Mouse (Mus musculus): Measurements from ENCODE around the gene Tenm4. TPM values are rescaled to one million over a fixed set of nuclear protein-coding genes. Genes with fewer than 3 reads are reported as not detected.

Gene Tenm4
- polyA plus RNA-seq, 1 experiment from 2014 or later = 45.6 TPM

GRCm38 (mm10) chr7:96494057-96494456 lies 323.0 kb downstream of the Tenm4 start:
- peaks cover 3% of the 10 kb centered on the region; the same call in 1 of the 2 replicates for H3K4me1 ChIP-seq
- no peaks in the 10 kb centered on the region for H3K9me3 ChIP-seq
- H3K36me3 ChIP-seq = no peaks in the 10 kb centered on the region; the same call in 1 of the 2 replicates
- no peak overlapping the region for H3K4me3 ChIP-seq
- H3K27me3 ChIP-seq = no peaks in the 10 kb centered on the region
- H3K4me2 ChIP-seq = no peak overlapping the region
- no peak; the same call in 1 of the 2 replicates for ATAC-seq (ENCODE audit: insufficient number of reproducible peaks, insufficient read depth, low FRiP score, low TSS enrichment, low read depth)
- no peak overlapping the region for H3K9ac ChIP-seq
- no peak overlapping the region for H3K27ac ChIP-seq
- 78% methylated on average over 16 of the region's 16 CpGs for WGBS

GRCm38 (mm10) chr7:96500108-96500507 lies 329.1 kb downstream of the Tenm4 start:
- Histone ChIP-seq H3K9ac (no peak overlapping the region), H3K4me3 (no peak overlapping the region), H3K9me3 (no peaks in the 10 kb centered on the region), H3K4me1 (peaks cover 20% of the 10 kb centered on the region), H3K27ac (no peak overlapping the region), H3K4me2 (no peak overlapping the region), H3K27me3 (no peaks in the 10 kb centered on the region), H3K36me3 (no peaks in the 10 kb centered on the region; the same call in 1 of the 2 replicates)
- no peak for ATAC-seq (ENCODE audit: insufficient number of reproducible peaks, insufficient read depth, low FRiP score, low TSS enrichment, low read depth)
- 83% methylated on average over 5 of the region's 5 CpGs for WGBS

GRCm38 (mm10) chr7:96500797-96501196 lies 329.8 kb downstream of the Tenm4 start:
- no peak overlapping the region for H3K4me2 ChIP-seq
- no peaks in the 10 kb centered on the region for H3K27me3 ChIP-seq
- WGBS = 82% methylated on average over 4 of the region's 4 CpGs
- peaks cover 20% of the 10 kb centered on the region for H3K4me1 ChIP-seq
- ATAC-seq (ENCODE audit: insufficient number of reproducible peaks, insufficient read depth, low FRiP score, low TSS enrichment, low read depth) = no peak
- H3K36me3 ChIP-seq = no peaks in the 10 kb centered on the region; the same call in 1 of the 2 replicates
- no peaks in the 10 kb centered on the region for H3K9me3 ChIP-seq
- H3K27ac ChIP-seq = no peak overlapping the region
- no peak overlapping the region for H3K9ac ChIP-seq
- H3K4me3 ChIP-seq = no peak overlapping the region

- 59% methylated on average over 11 of the region's 11 CpGs for WGBS
- no peaks in the 10 kb centered on the region for H3K27me3 ChIP-seq
- peaks cover 20% of the 10 kb centered on the region for H3K4me1 ChIP-seq
- H3K36me3 ChIP-seq = no peaks in the 10 kb centered on the region
- H3K4me2 ChIP-seq = no peak overlapping the region
- ATAC-seq (ENCODE audit: insufficient number of reproducible peaks, insufficient read depth, low FRiP score, low TSS enrichment, low read depth) = no peak
- H3K27ac ChIP-seq = 0 out of 2 replicates have a peak overlapping the region, but pooled peaks have one; percentile 11
- H3K9me3 ChIP-seq = no peaks in the 10 kb centered on the region
- no peak overlapping the region for H3K4me3 ChIP-seq
- no peak overlapping the region for H3K9ac ChIP-seq
Observed at GRCm38 (mm10) chr7:96502321-96502973, 331.4 kb downstream of the Tenm4 start.

GRCm38 (mm10) chr7:96505538-96505937 lies 334.5 kb downstream of the Tenm4 start:
- Histone ChIP-seq H3K9me3 (no peaks in the 10 kb centered on the region), H3K27ac (no peak overlapping the region)
- ATAC-seq (ENCODE audit: insufficient number of reproducible peaks, insufficient read depth, low FRiP score, low TSS enrichment, low read depth) = no peak

GRCm38 (mm10) chr7:96507046-96507445 lies 336.0 kb downstream of the Tenm4 start:
- H3K9me3 ChIP-seq = no peaks in the 10 kb centered on the region
- no peak overlapping the region for H3K4me3 ChIP-seq
- peaks cover 36% of the 10 kb centered on the region for H3K4me1 ChIP-seq
- H3K27ac ChIP-seq = no peak overlapping the region
- H3K4me2 ChIP-seq = no peak overlapping the region
- H3K9ac ChIP-seq = no peak overlapping the region
- WGBS = 70% methylated on average over 8 of the region's 8 CpGs
- no peak for ATAC-seq (ENCODE audit: insufficient number of reproducible peaks, insufficient read depth, low FRiP score, low TSS enrichment, low read depth)
- no peaks in the 10 kb centered on the region for H3K36me3 ChIP-seq
- no peaks in the 10 kb centered on the region for H3K27me3 ChIP-seq

More at GRCm38 (mm10) chr7:96505538-96505937, 334.5 kb downstream of the Tenm4 start:
- H3K4me2 ChIP-seq = no peak overlapping the region
- no peak overlapping the region for H3K4me3 ChIP-seq
- no peak overlapping the region for H3K9ac ChIP-seq
- WGBS = 61% methylated on average over 6 of the region's 6 CpGs
- peaks cover 22% of the 10 kb centered on the region for H3K4me1 ChIP-seq
- H3K27me3 ChIP-seq = no peaks in the 10 kb centered on the region
- no peaks in the 10 kb centered on the region for H3K36me3 ChIP-seq

- no peaks in the 10 kb centered on the region for H3K36me3 ChIP-seq
- H3K9ac ChIP-seq = no peak overlapping the region
- WGBS = 85% methylated on average over 5 of the region's 5 CpGs
- H3K27me3 ChIP-seq = no peaks in the 10 kb centered on the region
- H3K4me1 ChIP-seq = peaks cover 36% of the 10 kb centered on the region
- ATAC-seq (ENCODE audit: insufficient number of reproducible peaks, insufficient read depth, low FRiP score, low TSS enrichment, low read depth) = no peak
- no peak overlapping the region for H3K4me3 ChIP-seq
- no peak overlapping the region for H3K4me2 ChIP-seq
- H3K27ac ChIP-seq = no peak overlapping the region
- H3K9me3 ChIP-seq = no peaks in the 10 kb centered on the region
Observed at GRCm38 (mm10) chr7:96510396-96510795, 339.4 kb downstream of the Tenm4 start.

GRCm38 (mm10) chr7:96511018-96511609 lies 340.1 kb downstream of the Tenm4 start:
- peak overlapping the region; percentile 73 for H3K27ac ChIP-seq
- no peaks in the 10 kb centered on the region for H3K27me3 ChIP-seq
- H3K4me2 ChIP-seq = no peak overlapping the region
- no peak overlapping the region for H3K4me3 ChIP-seq
- H3K36me3 ChIP-seq = no peaks in the 10 kb centered on the region
- 60% methylated on average over 7 of the region's 7 CpGs for WGBS
- H3K9ac ChIP-seq = no peak overlapping the region
- H3K9me3 ChIP-seq = no peaks in the 10 kb centered on the region
- peaks cover 36% of the 10 kb centered on the region for H3K4me1 ChIP-seq
- ATAC-seq (ENCODE audit: insufficient number of reproducible peaks, insufficient read depth, low FRiP score, low TSS enrichment, low read depth) = no peak

- 41% methylated on average over 14 of the region's 14 CpGs for WGBS
Observed at GRCm38 (mm10) chr7:96511953-96512511, 341.0 kb downstream of the Tenm4 start.

GRCm38 (mm10) chr7:96519216-96519615 lies 348.2 kb downstream of the Tenm4 start:
- no peaks in the 10 kb centered on the region for H3K9me3 ChIP-seq
- H3K36me3 ChIP-seq = no peaks in the 10 kb centered on the region
- no peak overlapping the region for H3K9ac ChIP-seq
- H3K27ac ChIP-seq = no peak overlapping the region
- no peak overlapping the region for H3K4me3 ChIP-seq
- H3K27me3 ChIP-seq = no peaks in the 10 kb centered on the region
- no peak overlapping the region for H3K4me2 ChIP-seq
- no peak for ATAC-seq (ENCODE audit: insufficient number of reproducible peaks, insufficient read depth, low FRiP score, low TSS enrichment, low read depth)
- peaks cover 11% of the 10 kb centered on the region for H3K4me1 ChIP-seq
- WGBS = 2% methylated on average over 2 of the region's 2 CpGs

More at GRCm38 (mm10) chr7:96511953-96512511, 341.0 kb downstream of the Tenm4 start:
- no peak overlapping the region for H3K9ac ChIP-seq
- no peaks in the 10 kb centered on the region for H3K36me3 ChIP-seq
- H3K4me1 ChIP-seq = peaks cover 36% of the 10 kb centered on the region
- no peaks in the 10 kb centered on the region for H3K27me3 ChIP-seq
- H3K9me3 ChIP-seq = no peaks in the 10 kb centered on the region
- H3K4me2 ChIP-seq = peak overlapping the region; percentile 31; the same call in 1 of the 2 replicates
- no peak overlapping the region for H3K4me3 ChIP-seq
- peak; percentile 56; the same call in 1 of the 2 replicates for ATAC-seq (ENCODE audit: insufficient number of reproducible peaks, insufficient read depth, low FRiP score, low TSS enrichment, low read depth)
- H3K27ac ChIP-seq = peak overlapping the region; percentile 73

- no peak overlapping the region for H3K4me3 ChIP-seq
- H3K27me3 ChIP-seq = no peaks in the 10 kb centered on the region
- no peak overlapping the region for H3K27ac ChIP-seq
- ATAC-seq (ENCODE audit: insufficient number of reproducible peaks, insufficient read depth, low FRiP score, low TSS enrichment, low read depth) = no peak
- no peaks in the 10 kb centered on the region for H3K36me3 ChIP-seq
- no peak overlapping the region for H3K4me2 ChIP-seq
- WGBS = 40% methylated on average over 7 of the region's 7 CpGs
- H3K9ac ChIP-seq = no peak overlapping the region
- H3K9me3 ChIP-seq = no peaks in the 10 kb centered on the region
- H3K4me1 ChIP-seq = peaks cover 11% of the 10 kb centered on the region
Observed at GRCm38 (mm10) chr7:96521956-96522355, 350.9 kb downstream of the Tenm4 start.

- H3K4me2 ChIP-seq = no peak overlapping the region
- no peaks in the 10 kb centered on the region for H3K27me3 ChIP-seq
- peaks cover 7% of the 10 kb centered on the region for H3K4me1 ChIP-seq
- no peak overlapping the region for H3K27ac ChIP-seq
- WGBS = 73% methylated on average over 2 of the region's 2 CpGs
- H3K4me3 ChIP-seq = no peak overlapping the region
- H3K9me3 ChIP-seq = no peaks in the 10 kb centered on the region
- no peak overlapping the region for H3K9ac ChIP-seq
- ATAC-seq (ENCODE audit: insufficient number of reproducible peaks, insufficient read depth, low FRiP score, low TSS enrichment, low read depth) = no peak
- no peaks in the 10 kb centered on the region for H3K36me3 ChIP-seq
Observed at GRCm38 (mm10) chr7:96523673-96524072, 352.6 kb downstream of the Tenm4 start.

Measured in embryonic facial prominence, embryonic 13.5 days (tissue).